Mouse (Mus musculus): Measurements from ENCODE around the gene Fcgr3.

GRCm38 (mm10) chr1:171033756-171034155 is 31.0 kb downstream of the Fcgr3 start:
- TF ChIP-seq POLR2A (IDR thresholded peaks at IDR 0.05; ENCODE audit: insufficient read depth, low read length) (no peak), CTCF (IDR thresholded peaks at IDR 0.05; ENCODE audit: low read depth, low read length) (no peak), EP300 (IDR thresholded peaks at IDR 0.05; ENCODE audit: insufficient read depth, low read depth, low read length) (peak; percentile 67)
